ENCODE assay signal across 12 mouse cellular contexts in the genomic region with DNA sequence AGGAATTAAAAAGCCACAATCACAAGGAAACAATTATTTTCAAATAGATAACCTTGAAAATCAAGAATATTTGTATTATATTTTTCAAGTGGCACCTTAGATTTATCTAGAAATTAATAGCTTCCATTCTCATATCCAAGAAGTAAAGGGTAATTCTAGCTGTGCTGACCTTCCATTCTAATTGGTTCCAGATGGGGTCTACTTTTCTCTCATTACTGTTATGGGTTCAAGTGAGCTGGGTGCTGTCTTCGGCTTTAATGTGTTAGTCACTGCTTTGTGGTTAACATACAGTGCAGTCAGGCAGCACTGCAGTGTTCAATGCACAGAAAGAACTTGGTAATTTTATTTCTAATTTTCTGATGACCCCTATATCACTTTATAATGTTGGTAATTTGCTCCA.
"Had no signal": no experiment of that assay in that cellular context is flagged by ENCODE, and none has a peak within 500 bp of the region (broad histone marks: within the 10 kb centered on the region; RNA-seq: fewer than 3 reads in every experiment).

No protein-coding gene starts in this region.

- DNase-seq: kidney, adult 9 months; kidney, postnatal 14 days; kidney, postnatal 4 days; layer of hippocampus, adult 9-11 months; liver; lung, adult 18-20 months; lung, postnatal 10 days; lung, postnatal 36 days; right cerebral cortex, adult 18-20 months; right cerebral cortex, postnatal 14 days; right cerebral cortex, postnatal 4 days; thymus, postnatal 25 days had no signal
